Mouse (Mus musculus): Measurements from ENCODE around the gene Cyren.

Gene Cyren

DNA sequence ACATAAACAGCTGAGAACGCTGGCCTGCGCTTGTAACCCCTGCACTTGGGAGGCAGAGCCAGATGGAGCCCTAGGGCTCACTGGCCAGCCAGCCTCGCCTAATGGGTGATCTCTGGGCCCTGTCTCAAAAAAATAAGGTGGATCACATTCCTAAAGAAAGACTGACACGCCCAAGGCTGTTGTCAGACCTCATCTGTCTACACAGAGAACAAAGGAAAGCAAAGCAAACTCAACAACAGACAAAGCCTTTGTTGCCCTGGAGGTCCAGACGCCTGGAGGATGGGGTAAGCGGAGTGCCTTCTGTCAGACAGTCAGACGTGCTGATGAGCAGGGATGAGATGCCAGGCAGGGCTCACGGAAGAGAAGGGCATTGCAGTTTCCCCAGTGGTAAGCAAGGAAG lies 11.1 kb downstream of the Cyren start:
- DNase-seq (ENCODE audit: low read depth, low spot score): no peak
- Histone ChIP-seq H3K36me3 (ENCODE audit: control insufficient read depth, insufficient read depth, low read length, poor library complexity, severe bottlenecking) (no peaks in the 10 kb centered on the region), H3K27me3 (ENCODE audit: control insufficient read depth, insufficient read depth, low read length, poor library complexity, severe bottlenecking) (no peaks in the 10 kb centered on the region; the same call in 1 of the 2 replicates)

DNA sequence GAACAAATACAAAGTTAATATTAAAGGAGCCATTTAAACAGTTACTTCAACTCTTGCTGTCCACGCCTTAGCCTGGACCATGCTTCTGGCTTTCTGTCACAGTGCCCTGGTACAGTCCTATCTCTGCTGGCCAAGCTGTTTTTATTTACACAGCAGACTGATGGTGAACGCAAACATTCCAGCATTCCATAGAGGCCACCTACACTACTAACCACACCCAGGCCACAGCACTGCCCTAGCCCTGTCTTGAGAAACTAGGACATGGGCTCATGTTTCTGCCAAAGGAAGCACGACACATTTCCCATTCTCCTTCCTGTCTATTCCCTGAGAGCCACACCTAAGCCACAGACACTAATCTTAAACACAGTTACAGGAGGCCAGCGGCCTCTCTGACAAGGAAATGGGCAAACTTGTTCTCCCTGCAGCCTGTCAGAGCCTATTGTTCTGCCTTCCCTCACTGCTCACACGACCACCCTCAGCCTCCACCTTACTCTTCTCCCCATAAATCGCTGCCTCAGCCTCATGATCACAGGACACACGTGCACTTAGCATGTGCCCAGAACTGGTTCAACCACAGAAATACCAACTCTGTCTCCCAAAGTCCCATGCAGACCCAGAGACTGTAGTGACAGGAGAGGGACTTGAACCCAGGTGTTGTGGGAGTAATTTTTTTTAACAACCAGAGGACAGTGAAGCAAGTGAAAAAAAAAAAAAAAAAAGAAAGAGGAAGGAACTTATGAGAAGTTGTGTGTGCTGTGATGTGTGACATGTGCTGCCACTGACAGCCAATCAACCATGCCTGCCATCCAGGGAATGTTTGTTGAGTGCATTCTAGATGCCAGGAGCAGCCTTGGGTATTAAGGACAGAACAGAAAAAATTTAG lies 11.9 kb downstream of the Cyren start:
- DNase-seq (ENCODE audit: low read depth, low spot score): peak; percentile 54
- Histone ChIP-seq H3K27me3 (ENCODE audit: control insufficient read depth, insufficient read depth, low read length, poor library complexity, severe bottlenecking) (no peaks in the 10 kb centered on the region; the same call in 1 of the 2 replicates), H3K36me3 (ENCODE audit: control insufficient read depth, insufficient read depth, low read length, poor library complexity, severe bottlenecking) (no peaks in the 10 kb centered on the region)

GRCm38 (mm10) chr6:34865213-34865612 lies 12.6 kb downstream of the Cyren start:
- no peaks in the 10 kb centered on the region for H3K36me3 ChIP-seq (ENCODE audit: control insufficient read depth, insufficient read depth, low read length, poor library complexity, severe bottlenecking)
- no peak for DNase-seq (ENCODE audit: low read depth, low spot score)
- H3K27me3 ChIP-seq (ENCODE audit: control insufficient read depth, insufficient read depth, low read length, poor library complexity, severe bottlenecking): no peaks in the 10 kb centered on the region; the same call in 1 of the 2 replicates

GRCm38 (mm10) chr6:34863786-34864514 lies 13.9 kb downstream of the Cyren start:
- DNase-seq (ENCODE audit: low read depth, low spot score): no peak
- no peaks in the 10 kb centered on the region for H3K36me3 ChIP-seq (ENCODE audit: control insufficient read depth, insufficient read depth, low read length, poor library complexity, severe bottlenecking)
- no peaks in the 10 kb centered on the region; the same call in 1 of the 2 replicates for H3K27me3 ChIP-seq (ENCODE audit: control insufficient read depth, insufficient read depth, low read length, poor library complexity, severe bottlenecking)

GRCm38 (mm10) chr6:34862791-34863403 lies 15.0 kb downstream of the Cyren start, which contains the start of gene Tmem140:
Tmem140 (plus strand) TSS chr6:34863146.
- H3K36me3 ChIP-seq (ENCODE audit: control insufficient read depth, insufficient read depth, low read length, poor library complexity, severe bottlenecking): no peaks in the 10 kb centered on the region
- H3K27me3 ChIP-seq (ENCODE audit: control insufficient read depth, insufficient read depth, low read length, poor library complexity, severe bottlenecking): no peaks in the 10 kb centered on the region; the same call in 1 of the 2 replicates
- peak; percentile 74 for DNase-seq (ENCODE audit: low read depth, low spot score)

- peak; percentile 57 for DNase-seq (ENCODE audit: low read depth, low spot score)
- no peaks in the 10 kb centered on the region for H3K36me3 ChIP-seq (ENCODE audit: control insufficient read depth, insufficient read depth, low read length, poor library complexity, severe bottlenecking)
- no peaks in the 10 kb centered on the region; the same call in 1 of the 2 replicates for H3K27me3 ChIP-seq (ENCODE audit: control insufficient read depth, insufficient read depth, low read length, poor library complexity, severe bottlenecking)
Measured at GRCm38 (mm10) chr6:34862381-34862780, 15.5 kb downstream of the Cyren start.

DNA sequence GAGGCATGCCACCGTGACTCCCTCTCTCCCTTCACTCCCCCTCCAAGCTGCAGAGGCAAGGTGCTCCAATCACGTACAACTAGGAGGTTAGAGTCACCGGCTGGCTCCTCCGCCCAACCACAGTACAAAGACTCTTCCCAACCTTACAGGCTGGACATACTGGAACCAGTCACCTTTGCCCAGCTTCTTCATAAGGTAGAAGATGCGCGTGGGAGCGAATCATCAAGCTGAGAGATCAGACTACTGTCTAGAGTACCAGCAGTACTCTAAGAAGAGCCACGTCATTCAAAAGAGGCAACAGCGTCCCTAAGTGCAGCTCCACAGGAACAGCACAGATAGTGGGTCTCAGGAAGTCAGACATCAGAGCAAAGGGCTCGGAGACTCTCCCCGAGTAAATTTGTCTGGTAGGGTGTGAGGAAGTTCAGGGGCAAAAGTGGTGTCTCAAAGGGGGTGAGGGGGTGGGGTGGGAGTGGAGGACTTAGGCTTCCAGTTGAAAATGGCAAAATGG lies 16.3 kb downstream of the Cyren start:
- no peaks in the 10 kb centered on the region for H3K36me3 ChIP-seq (ENCODE audit: control insufficient read depth, insufficient read depth, low read length, poor library complexity, severe bottlenecking)
- no peaks in the 10 kb centered on the region; the same call in 1 of the 2 replicates for H3K27me3 ChIP-seq (ENCODE audit: control insufficient read depth, insufficient read depth, low read length, poor library complexity, severe bottlenecking)
- no peak for DNase-seq (ENCODE audit: low read depth, low spot score)

- DNase-seq (ENCODE audit: low read depth, low spot score): no peak
- no peaks in the 10 kb centered on the region for H3K27me3 ChIP-seq (ENCODE audit: control insufficient read depth, insufficient read depth, low read length, poor library complexity, severe bottlenecking)
- no peaks in the 10 kb centered on the region for H3K36me3 ChIP-seq (ENCODE audit: control insufficient read depth, insufficient read depth, low read length, poor library complexity, severe bottlenecking)
Measured at GRCm38 (mm10) chr6:34832352-34832751, 45.5 kb downstream of the Cyren start.

- no peak for DNase-seq (ENCODE audit: low read depth, low spot score)
- Histone ChIP-seq H3K36me3 (ENCODE audit: control insufficient read depth, insufficient read depth, low read length, poor library complexity, severe bottlenecking) (no peaks in the 10 kb centered on the region), H3K27me3 (ENCODE audit: control insufficient read depth, insufficient read depth, low read length, poor library complexity, severe bottlenecking) (no peaks in the 10 kb centered on the region)
Measured at GRCm38 (mm10) chr6:34824406-34824805, 53.5 kb downstream of the Cyren start.
